ENCODE assay signal across 22 mouse cellular contexts in genomic region chr2:6493886-6494285, GRCm38 (mm10).
"Had no signal": no experiment of that assay in that cellular context is flagged by ENCODE, and none has a peak within 500 bp of the region (broad histone marks: within the 10 kb centered on the region; RNA-seq: fewer than 3 reads in every experiment).

No protein-coding gene starts in this region.

- H3K27me3 ChIP-seq: limb, embryonic 12.5 days; limb, embryonic 15.5 days; midbrain, embryonic 13.5 days had no signal

- DNase-seq: kidney, adult 2 months; kidney, postnatal 36 days; left cerebral cortex, postnatal 4 days; liver, postnatal 0 days; lung, embryonic 14.5 days; retina, postnatal 1 day; right cerebral cortex, postnatal 25 days; spleen, adult 18-20 months; thymus, adult 18-20 months; thymus, postnatal 36 days had no signal

- H3K4me3 ChIP-seq: limb, embryonic 12.5 days; limb, embryonic 15.5 days; megakaryocyte, embryonic 14.5 days; midbrain, embryonic 10.5 days; midbrain, embryonic 13.5 days; myocyte had no signal

- H3K9me3 ChIP-seq: limb, embryonic 15.5 days; midbrain, embryonic 10.5 days; midbrain, embryonic 13.5 days had no signal

- H3K4me2 ChIP-seq: limb, embryonic 12.5 days; limb, embryonic 15.5 days; liver, embryonic 11.5 days; lung, embryonic 14.5 days; midbrain, embryonic 13.5 days had no signal

- H3K27ac ChIP-seq: kidney, postnatal 0 days; limb, embryonic 12.5 days; limb, embryonic 15.5 days; liver, embryonic 14.5 days; macrophage; midbrain, embryonic 10.5 days; midbrain, embryonic 13.5 days had no signal

- H3K9ac ChIP-seq: limb, embryonic 12.5 days; limb, embryonic 15.5 days; liver, embryonic 14.5 days; liver, postnatal 0 days; lung, embryonic 14.5 days; midbrain, embryonic 13.5 days had no signal

- H3K4me1 ChIP-seq: limb, embryonic 15.5 days; midbrain, embryonic 13.5 days had no signal

- ATAC-seq: liver, postnatal 0 days; lung, postnatal 0 days; midbrain, embryonic 13.5 days; midbrain, embryonic 16.5 days had no signal

- H3K36me3 ChIP-seq: limb, embryonic 12.5 days; limb, embryonic 15.5 days; midbrain, embryonic 10.5 days; midbrain, embryonic 13.5 days had no signal
